Mouse (Mus musculus): ENCODE data around the gene Impg1. TPM values are rescaled to one million over a fixed set of nuclear protein-coding genes. Genes with fewer than 3 reads are reported as not detected.

Gene Impg1
- 0.06 TPM in 2 replicates for polyA plus RNA-seq (2012; rRNA removed)

DNA sequence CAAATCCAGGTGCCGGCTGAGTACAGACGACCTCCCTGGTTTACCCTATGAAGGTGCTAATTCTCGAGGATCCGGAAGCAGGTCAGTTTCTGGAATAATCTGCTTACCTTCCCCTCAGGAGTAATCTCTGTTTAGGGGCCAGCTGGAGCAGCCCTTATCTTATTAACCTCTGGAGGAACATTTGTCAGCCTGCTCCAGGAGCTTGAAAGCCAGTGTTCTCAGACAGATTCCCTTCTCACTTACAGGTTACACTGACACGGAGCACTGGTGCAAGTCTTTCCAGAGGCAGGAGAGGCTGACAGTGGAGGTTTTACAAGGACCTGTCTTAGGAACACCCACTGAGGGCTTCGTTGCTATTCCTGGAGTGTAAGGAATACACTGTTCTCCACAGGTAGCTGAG is at the start of gene Impg1:
TSS of gene Impg1 (minus strand) at position 101 of the 400 bp plus-strand sequence.
- DNase-seq (ENCODE audit: extremely low spot score in 1 of 2, low spot score in 1 of 2), result no peak

GRCm38 (mm10) chr9:80509464-80510153 is 44.3 kb upstream of the Impg1 start:
- no peak for DNase-seq (ENCODE audit: extremely low spot score in 1 of 2, low spot score in 1 of 2)

GRCm38 (mm10) chr9:80504496-80505012 is 39.3 kb upstream of the Impg1 start:
- no peak for DNase-seq (ENCODE audit: extremely low spot score in 1 of 2, low spot score in 1 of 2)

DNA sequence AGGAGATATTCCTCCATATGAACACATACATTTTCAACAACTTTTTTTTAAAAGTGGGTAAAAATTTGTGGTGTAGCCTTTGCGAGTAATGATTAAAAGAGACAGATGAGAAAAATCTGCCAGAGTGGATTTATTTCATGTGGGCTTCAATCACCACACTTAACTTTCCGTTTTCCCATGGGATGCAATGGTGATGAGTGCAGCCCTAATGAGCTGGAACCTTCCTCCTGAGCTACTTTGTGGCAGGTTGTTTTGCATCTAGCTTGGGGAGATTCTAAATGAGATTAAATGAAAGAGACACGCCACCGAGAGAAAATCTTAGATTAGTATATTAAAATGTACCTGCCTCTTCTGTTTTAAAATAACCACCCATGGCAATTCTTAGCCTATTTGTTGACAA is 26.3 kb upstream of the Impg1 start:
- no peak for DNase-seq (ENCODE audit: extremely low spot score in 1 of 2, low spot score in 1 of 2)

GRCm38 (mm10) chr9:80460420-80460819 is 4.9 kb downstream of the Impg1 start:
- DNase-seq (ENCODE audit: extremely low spot score in 1 of 2, low spot score in 1 of 2), result no peak

DNA sequence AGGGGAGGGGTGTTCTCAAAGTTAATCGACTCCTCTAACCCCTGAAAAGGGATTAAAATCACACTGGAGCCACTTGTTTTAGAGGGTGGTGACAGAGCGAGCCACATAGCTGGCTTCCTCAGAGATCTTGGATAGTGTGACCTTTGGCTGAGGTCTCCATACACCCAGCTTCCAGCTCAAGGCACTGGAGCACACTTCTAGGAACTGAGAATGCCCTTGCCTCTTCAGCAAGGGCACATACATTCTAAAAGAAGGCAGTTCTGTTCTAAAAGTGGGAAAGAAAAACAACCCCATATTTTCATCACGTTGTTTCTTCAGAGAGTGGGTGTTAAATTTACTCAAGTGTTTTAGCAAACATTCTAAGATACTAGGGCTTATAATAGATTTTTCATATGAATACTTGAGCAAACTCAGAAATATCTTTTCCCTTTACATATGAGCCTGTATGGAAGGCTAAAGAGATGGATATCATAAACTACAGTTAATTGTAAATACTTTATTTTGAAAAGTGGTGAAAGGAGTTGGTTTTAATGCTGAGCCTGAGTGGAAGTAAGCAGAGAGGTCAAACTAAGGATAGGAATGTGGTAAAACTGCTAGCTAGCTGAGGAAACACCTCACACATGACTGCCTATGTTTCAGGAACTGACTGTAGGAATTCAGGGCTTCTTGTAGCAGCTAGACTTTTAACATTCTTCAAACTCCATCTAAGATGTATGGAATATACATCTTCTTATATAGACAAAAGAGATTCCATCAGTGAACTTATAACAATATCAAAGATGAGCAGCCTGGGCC is 14.6 kb downstream of the Impg1 start:
- no peak for DNase-seq (ENCODE audit: extremely low spot score in 1 of 2, low spot score in 1 of 2)

- DNase-seq (ENCODE audit: extremely low spot score in 1 of 2, low spot score in 1 of 2), result no peak
Observed at GRCm38 (mm10) chr9:80441096-80441710, 24.1 kb downstream of the Impg1 start.

GRCm38 (mm10) chr9:80391404-80391803 is 73.9 kb downstream of the Impg1 start:
- DNase-seq (ENCODE audit: extremely low spot score in 1 of 2, low spot score in 1 of 2), result no peak

GRCm38 (mm10) chr9:80391002-80391401 is 74.3 kb downstream of the Impg1 start:
- no peak for DNase-seq (ENCODE audit: extremely low spot score in 1 of 2, low spot score in 1 of 2)

GRCm38 (mm10) chr9:80387890-80388289 is 77.4 kb downstream of the Impg1 start:
- DNase-seq (ENCODE audit: extremely low spot score in 1 of 2, low spot score in 1 of 2), result no peak

- DNase-seq (ENCODE audit: extremely low spot score in 1 of 2, low spot score in 1 of 2), result peak in 1 of 2 experiments; percentile 27
Observed at GRCm38 (mm10) chr9:80386492-80386891, 78.8 kb downstream of the Impg1 start.

- peak; percentile 3 to 31 for DNase-seq (ENCODE audit: extremely low spot score in 1 of 2, low spot score in 1 of 2)
Observed at GRCm38 (mm10) chr9:80386000-80386399, 79.3 kb downstream of the Impg1 start.

DNA sequence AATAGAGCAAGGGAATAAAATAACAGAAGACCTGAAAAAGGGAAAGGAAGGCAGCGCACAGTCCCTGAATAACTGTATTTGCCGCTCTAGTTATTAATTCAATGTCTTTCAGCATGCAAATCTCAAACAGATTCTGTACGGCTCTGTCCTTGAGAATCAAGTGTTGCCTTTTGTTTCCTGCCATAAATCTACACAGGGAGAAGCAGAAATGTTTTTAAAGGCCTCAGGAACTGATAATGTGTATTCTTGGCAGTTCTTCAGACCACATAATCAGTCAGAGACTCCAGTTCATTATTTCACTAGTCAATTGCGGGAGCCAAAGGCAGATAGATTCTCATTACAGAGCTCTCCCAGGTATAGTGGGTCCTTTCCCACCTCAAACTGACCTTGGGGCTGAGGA is 82.6 kb downstream of the Impg1 start:
- no peak for DNase-seq (ENCODE audit: extremely low spot score in 1 of 2, low spot score in 1 of 2)

GRCm38 (mm10) chr9:80380078-80380645 is 85.1 kb downstream of the Impg1 start:
- no peak for DNase-seq (ENCODE audit: extremely low spot score in 1 of 2, low spot score in 1 of 2)

DNA sequence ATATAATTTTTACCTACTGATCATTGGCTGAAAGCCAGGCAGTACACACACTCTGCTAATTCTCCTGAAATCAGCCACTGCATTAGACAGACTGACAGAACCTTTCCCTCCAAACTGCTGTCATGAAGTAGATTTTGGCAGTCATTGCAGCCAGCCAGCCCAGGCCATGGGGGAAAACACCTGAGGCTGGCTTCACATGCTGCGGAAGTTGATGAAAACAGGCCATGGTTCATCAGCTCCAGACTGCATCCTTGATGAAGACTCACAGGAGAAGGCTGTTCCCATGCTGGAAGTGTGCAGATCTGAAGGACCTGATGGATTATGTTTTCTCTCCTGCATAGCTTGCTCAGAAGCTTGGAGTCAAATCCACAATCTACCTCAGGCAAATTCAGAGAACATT is 91.2 kb downstream of the Impg1 start:
- no peak for DNase-seq (ENCODE audit: extremely low spot score in 1 of 2, low spot score in 1 of 2)

DNA sequence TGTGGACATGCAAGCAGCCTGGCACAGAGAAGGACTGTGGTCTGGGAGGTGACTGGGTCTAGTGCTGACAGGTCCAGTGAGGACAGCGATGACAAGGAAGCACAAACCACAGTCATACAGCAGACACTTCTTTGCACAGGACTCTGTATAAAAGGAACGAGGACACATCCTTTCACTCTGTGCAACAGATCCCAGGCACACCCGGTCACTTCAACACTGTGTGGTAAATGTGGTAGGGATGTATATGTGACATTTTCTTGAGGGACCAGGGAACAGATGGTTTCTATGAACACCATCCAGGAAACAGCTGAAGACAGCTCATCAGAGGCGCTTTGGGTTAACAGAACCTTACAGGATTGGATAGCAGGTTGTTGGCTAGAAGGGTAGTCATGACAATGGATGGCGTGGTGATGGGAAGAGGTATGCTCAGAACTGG is 92.0 kb downstream of the Impg1 start:
- peak in 1 of 2 experiments; percentile 26 for DNase-seq (ENCODE audit: extremely low spot score in 1 of 2, low spot score in 1 of 2)

GRCm38 (mm10) chr9:80368636-80369035 is 96.6 kb downstream of the Impg1 start:
- no peak for DNase-seq (ENCODE audit: extremely low spot score in 1 of 2, low spot score in 1 of 2)

DNA sequence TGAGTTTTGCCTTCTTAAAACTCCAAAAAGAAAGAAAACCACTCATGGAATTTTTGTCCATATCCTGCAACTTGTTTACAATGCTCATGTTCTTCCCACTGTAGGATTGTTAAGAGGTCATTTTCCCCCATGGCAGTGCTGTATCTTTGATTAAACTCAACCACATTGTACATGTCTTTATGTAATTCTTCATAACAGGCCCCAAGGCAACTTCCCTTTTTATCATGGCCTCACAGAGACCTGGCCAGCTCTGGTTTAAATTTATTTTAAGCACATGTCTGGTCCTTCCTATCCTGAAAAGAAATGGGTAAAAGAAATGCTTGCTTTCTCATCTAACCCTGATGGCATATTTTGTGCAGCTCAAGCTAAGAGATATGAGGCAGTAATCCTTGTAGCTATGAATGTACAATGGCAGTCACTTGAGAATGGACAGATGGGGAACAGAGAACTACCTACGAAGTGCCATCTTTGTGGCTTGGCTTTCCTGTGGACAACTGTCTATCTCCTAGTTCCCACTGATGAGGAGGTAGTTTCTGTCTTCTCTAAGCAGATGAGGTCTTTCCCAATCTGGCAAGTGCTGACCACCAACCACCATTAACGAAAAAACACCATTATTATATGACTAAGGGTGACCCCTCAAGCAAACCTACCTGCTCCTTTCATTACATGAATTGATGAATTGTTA is 97.6 kb downstream of the Impg1 start:
- DNase-seq (ENCODE audit: extremely low spot score in 1 of 2, low spot score in 1 of 2), result no peak

GRCm38 (mm10) chr9:80360063-80360462 is 105.2 kb downstream of the Impg1 start:
- DNase-seq (ENCODE audit: extremely low spot score in 1 of 2, low spot score in 1 of 2), result no peak

- peak in 1 of 2 experiments; percentile 23 for DNase-seq (ENCODE audit: extremely low spot score in 1 of 2, low spot score in 1 of 2)
Observed at GRCm38 (mm10) chr9:80351678-80352331, 113.5 kb downstream of the Impg1 start.
